ENCODE assay signal across 9 mouse cellular contexts in the genomic region with DNA sequence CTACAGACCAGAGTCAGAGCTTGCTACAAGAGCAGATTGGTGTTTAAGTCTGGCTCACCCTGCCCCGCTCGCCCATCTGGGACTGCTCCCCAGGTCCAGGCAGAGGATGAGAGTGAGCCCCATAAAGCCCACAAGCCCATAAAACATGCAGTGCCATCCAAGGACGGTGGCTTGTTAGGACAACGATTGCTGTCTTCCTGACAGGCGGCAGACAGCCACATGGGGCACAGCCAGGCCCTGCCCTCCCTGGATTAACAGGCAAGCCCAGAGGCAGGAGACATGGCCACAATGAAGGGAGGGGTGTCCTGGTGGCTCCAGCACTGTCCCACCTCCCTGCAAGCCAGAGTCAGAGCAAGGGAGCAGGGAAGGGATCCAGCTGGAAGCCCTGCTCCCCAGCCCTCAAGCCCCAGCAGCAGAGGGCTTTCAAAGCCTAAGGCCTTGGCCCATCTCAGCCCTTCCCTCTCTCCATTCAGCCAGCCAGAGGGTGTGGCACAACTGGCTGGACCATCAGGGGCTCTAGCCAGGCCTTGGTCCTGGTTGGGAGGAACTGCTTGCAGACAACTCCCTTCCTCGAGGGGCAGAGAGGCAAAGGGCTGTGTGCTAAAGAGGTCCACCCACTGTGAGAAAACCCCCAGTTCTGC. TPM values are rescaled to one million over a fixed set of nuclear protein-coding genes. Genes with fewer than 3 reads are reported as not detected.
DNase-seq lines count a peak whose midpoint lies in the region; ATAC-seq lines count a peak whose summit lies in the region.
"Had no signal": no experiment of that assay in that cellular context is flagged by ENCODE, and none has a peak within 500 bp of the region (broad histone marks: within the 10 kb centered on the region; RNA-seq: fewer than 3 reads in every experiment).

No protein-coding gene starts in this region.

- H3K4me1 ChIP-seq in neural tube, embryonic 13.5 days (replicated peaks) = peaks cover 31% of the 10 kb centered on the region
- H3K4me1 ChIP-seq in neural tube, embryonic 15.5 days = peaks cover 14% of the 10 kb centered on the region

- H3K9ac ChIP-seq in neural tube, embryonic 13.5 days = no peak overlapping the region
- no peak overlapping the region for H3K9ac ChIP-seq in neural tube, embryonic 15.5 days (replicated peaks)

- ATAC-seq in neural tube, embryonic 13.5 days (ENCODE audit: low read depth) = peak; percentile 12; the same call in 1 of the 2 replicates
- no peak for ATAC-seq in neural tube, embryonic 15.5 days (ENCODE audit: low FRiP score)
- ATAC-seq in megakaryocyte, adult 5-6 weeks (ENCODE audit: poor library complexity, severe bottlenecking) = no peak

- no peaks in the 10 kb centered on the region for H3K36me3 ChIP-seq in neural tube, embryonic 13.5 days
- H3K36me3 ChIP-seq in neural tube, embryonic 15.5 days = no peaks in the 10 kb centered on the region

- H3K4me2 ChIP-seq in neural tube, embryonic 13.5 days = no peak overlapping the region
- no peak overlapping the region for H3K4me2 ChIP-seq in neural tube, embryonic 15.5 days

- no peaks in the 10 kb centered on the region for H3K9me3 ChIP-seq in neural tube, embryonic 13.5 days
- no peaks in the 10 kb centered on the region for H3K9me3 ChIP-seq in neural tube, embryonic 15.5 days (replicated peaks)

- DNase-seq in gastrocnemius, postnatal 10 days = peak; percentile 47
- peak; percentile 82 for DNase-seq in heart, postnatal 25 days (ENCODE audit: low spot score)
- DNase-seq in skeletal muscle tissue, adult 2 months (ENCODE audit: low read depth, low spot score) = peak; percentile 81
- DNase-seq in frontal cortex, postnatal 25 days (ENCODE audit: low spot score in 2 of 2) = no peak
- DNase-seq in right cerebral cortex, postnatal 4 days = no peak
- DNase-seq: thymus, adult 18-20 months had no signal

- no peak overlapping the region for H3K27ac ChIP-seq in neural tube, embryonic 13.5 days (replicated peaks)
- no peak overlapping the region for H3K27ac ChIP-seq in neural tube, embryonic 15.5 days (replicated peaks)

- intact Hi-C loops in heart, postnatal 25 days (cut with DNase I) = no loop called here

- 52% methylated on average over 6 of the region's 6 CpGs for WGBS in neural tube, embryonic 13.5 days
- 32% methylated on average over 6 of the region's 6 CpGs for WGBS in neural tube, embryonic 15.5 days

- H3K4me3 ChIP-seq in neural tube, embryonic 13.5 days = no peak overlapping the region
- no peak overlapping the region for H3K4me3 ChIP-seq in neural tube, embryonic 15.5 days (replicated peaks)

- H3K27me3 ChIP-seq in neural tube, embryonic 13.5 days = no peaks in the 10 kb centered on the region
- H3K27me3 ChIP-seq in neural tube, embryonic 15.5 days (replicated peaks) = no peaks in the 10 kb centered on the region

RNA-seq across cellular contexts. Expression of a gene that starts 40.1 kb away (rescaled TPM):
- polyA plus RNA-seq in neural tube, embryonic 13.5 days (2015; fragmentation: Nextera tagmentation; extraction: Ambion mirVana) = 15.8 and 17.0 TPM in 2 replicates
- polyA plus RNA-seq in neural tube, embryonic 15.5 days (2015; fragmentation: Nextera tagmentation; extraction: Ambion mirVana) = 13.3 and 20.6 TPM in 2 replicates
- 100 to 1,000 TPM; 193 to 196 TPM for total RNA-seq in gastrocnemius, postnatal 10 days (2021)
- total RNA-seq in heart, postnatal 25 days (2021) = 100 to 1,000 TPM; 679 to 701 TPM
- 4.9 and 5.5 TPM in 2 replicates for total RNA-seq in megakaryocyte, adult 5-6 weeks (2015)
- 2.9 and 3.2 TPM in 2 replicates for total RNA-seq in megakaryocyte, adult 5-6 weeks (2017)

RNA-seq across cellular contexts. Expression of a gene that starts 41.2 kb away (rescaled TPM):
- 0.14 TPM in 1 of 2 replicates, not detected in the other for polyA plus RNA-seq in neural tube, embryonic 13.5 days (2015; fragmentation: Nextera tagmentation; extraction: Ambion mirVana)
- 0.18 and 0.37 TPM in 2 replicates for polyA plus RNA-seq in neural tube, embryonic 15.5 days (2015; fragmentation: Nextera tagmentation; extraction: Ambion mirVana)
- total RNA-seq in gastrocnemius, postnatal 10 days (2021) = 1 to 10 TPM in 1 of 2 experiments, under 1 TPM in 1; 0.12 to 1.2 TPM
- 1 to 10 TPM; 1.1 to 1.5 TPM for total RNA-seq in heart, postnatal 25 days (2021)
- 0.25 and 0.38 TPM in 2 replicates for total RNA-seq in megakaryocyte, adult 5-6 weeks (2015)
- total RNA-seq in megakaryocyte, adult 5-6 weeks (2017) = 1.1 and 2.5 TPM in 2 replicates

Comparison
In these comparisons a context has a peak if more than half of its experiments do, and no peak if none do; other contexts are left out.
1. DNase-seq: peak in gastrocnemius, postnatal 10 days (single experiment), heart, postnatal 25 days (single experiment) and skeletal muscle tissue, adult 2 months (single experiment); none in frontal cortex, postnatal 25 days (0 of 2) and right cerebral cortex, postnatal 4 days (single experiment).
2. RNA of a gene that starts 40.1 kb away (total RNA-seq): 679 to 701 TPM in heart, postnatal 25 days and 193 to 196 TPM in gastrocnemius, postnatal 10 days; 2.9 to 5.5 TPM in megakaryocyte, adult 5-6 weeks; every median in the first group is over 10 times any median in the second.